Mouse (Mus musculus) G1E-ER4 (cell line): ENCODE results near the gene Igfbp4. TPM values are rescaled to one million over a fixed set of nuclear protein-coding genes. Genes with fewer than 3 reads are reported as not detected.

Experiments used
- GATA1 ChIP-seq: IDR thresholded peaks from one replicate; pipeline ENCODE4 v1.8.0; 2012; ENCODE audit warnings: low read length, inconsistent platforms
- polyA plus RNA-seq: library from polyadenylated mRNA; stranded (reverse); fragments of >175 nt; gene quantifications from 2 replicates; pipeline ENCODE4 v1.2.3, GENCODE M21; 2012

The Igfbp4 gene
- polyA plus RNA-seq, 1 experiment, result not detected

DNA sequence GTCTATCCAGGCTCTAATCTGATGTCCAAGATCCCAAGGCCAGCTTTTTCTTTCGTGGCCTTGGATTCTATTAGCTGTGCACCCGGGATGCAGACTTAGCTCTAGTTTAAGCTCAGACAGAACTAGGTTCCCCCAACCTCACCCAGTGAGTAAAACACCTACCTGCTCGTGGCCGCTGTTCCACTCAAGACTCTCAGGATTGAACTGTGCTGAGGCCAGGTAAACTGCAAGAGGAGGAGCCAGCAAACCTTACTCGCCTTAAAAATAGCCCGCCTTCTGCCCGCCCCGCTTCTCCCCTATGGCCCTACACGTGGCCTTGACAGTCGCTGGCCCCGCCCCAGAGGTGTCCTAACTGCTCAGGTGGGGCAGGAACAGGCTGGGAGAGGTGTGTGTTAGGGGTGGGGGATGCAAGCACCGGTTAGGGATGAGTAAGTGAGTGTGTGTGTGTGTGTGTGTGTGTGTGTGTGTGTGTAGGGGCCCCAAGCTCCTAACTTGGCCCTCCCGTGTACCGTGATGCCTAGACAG lies 48.1 kb downstream of the Igfbp4 start, which contains the start of gene Tns4:
Gene Tns4 (minus strand): TSS at position 230 of the 525 bp plus-strand sequence.
- no peak for TF ChIP-seq GATA1

DNA sequence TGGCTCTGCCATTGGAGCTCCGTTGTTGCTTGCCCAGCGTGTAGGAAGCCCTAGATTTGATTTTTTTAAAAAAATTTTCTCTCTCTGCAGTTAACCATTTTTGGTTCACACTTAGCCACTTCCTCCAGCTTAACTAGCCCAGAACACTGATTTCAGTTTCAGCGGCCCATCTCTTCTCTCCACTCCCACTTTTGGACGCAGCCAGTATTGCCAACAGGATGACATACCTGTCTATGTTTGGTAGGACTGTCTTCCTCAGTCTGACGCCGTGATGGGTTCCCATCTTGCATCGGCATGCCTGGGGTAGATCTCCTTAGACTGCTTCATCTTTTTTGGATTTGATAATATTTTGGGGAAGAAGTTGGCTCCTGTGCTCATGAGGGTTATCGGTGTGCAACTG lies 49.3 kb downstream of the Igfbp4 start:
- no peak for TF ChIP-seq GATA1

DNA sequence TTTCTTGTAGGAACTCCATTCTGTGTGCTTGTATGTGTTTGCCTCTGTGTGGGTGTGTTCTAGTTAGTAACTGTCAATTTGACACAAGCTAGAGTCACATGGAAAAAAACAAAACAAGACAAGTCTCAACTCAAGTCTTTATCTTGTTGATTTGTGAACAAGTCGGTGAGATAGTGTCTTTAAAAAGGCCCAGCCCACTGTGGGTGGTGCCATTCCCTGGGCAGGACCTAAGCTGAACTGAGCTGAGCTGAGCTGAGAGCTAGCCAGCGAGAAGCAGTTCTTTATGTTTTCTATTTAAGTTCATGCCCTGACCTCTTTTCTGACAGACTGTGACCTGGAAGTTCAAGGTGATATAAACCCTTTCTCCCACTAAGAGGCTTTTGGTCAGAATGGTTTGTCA lies 50.6 kb downstream of the Igfbp4 start:
- TF ChIP-seq GATA1, result no peak

DNA sequence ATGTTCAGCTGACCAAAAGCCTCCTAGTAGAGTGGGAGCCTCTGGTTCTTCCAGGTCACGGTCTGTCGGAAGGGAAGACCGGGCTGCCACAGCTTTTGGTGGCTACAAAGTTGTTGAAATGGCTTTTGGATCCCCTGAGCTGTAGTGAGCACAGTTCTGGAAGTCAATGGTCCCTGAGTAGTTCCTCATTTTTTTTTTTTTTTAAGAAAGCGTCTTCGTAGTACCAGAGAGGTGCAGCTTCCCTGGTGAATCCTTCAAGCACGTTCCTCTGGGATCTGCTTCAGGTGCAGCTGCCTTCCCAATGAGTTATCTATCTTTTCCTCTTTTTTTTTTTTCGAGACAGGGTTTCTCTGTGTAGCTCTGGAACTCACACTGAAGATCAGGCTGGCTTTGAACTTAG lies 52.7 kb downstream of the Igfbp4 start:
- TF ChIP-seq GATA1, result no peak

DNA sequence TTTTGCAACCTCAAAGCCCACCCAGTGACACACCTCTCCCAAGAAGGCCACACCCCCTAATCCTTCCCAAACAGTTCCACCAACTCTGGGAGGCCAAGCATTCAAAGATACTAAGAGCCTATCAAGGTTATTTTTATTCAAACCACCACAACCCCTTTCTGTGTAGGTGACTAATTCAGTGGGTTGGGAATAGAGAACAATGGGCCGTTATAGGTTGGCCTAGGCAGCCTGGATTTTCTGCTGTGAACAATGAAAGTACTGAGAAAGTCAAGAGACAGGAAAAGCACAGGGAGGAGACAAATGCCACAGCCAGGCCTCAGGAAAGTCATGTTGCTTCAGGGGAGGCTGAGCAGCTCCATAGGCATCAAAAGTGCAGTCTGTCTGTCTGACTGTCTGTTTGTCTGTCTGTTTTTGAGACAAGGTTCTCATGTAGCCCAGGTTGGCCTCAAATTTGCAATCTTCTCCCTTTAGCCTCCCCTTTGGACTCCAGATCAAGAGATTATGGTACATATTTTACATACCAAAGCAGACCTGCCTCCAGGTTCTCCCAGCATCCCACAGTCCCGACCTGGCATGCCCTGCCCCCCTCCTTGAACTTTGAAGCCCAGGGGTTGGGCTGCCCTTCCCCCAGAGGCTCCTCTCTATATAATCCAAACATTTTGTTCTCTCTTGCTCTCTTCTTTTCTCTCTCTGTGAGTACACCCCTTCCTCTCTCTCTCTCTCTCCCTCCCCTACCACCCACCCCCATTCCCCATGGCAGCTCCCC lies 54.0 kb downstream of the Igfbp4 start:
- no peak for TF ChIP-seq GATA1

DNA sequence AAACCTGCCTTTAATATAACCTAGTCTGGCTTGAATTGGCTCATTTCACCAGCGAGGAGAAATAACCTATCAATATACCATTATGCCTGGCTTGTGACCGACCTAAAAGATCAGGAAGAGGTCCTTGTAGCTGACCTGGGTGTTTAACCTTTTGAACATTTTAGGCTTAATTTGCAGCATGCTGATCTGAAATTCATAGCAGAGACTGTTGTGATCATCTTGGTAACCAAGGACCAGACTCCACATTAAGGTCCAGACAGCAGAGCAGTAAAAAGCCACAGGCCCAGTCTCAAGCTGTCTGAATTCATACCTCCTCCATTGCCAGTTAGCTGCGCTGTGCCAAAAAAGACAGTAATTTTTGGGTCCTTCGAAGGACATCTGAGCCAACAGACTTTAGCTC lies 54.7 kb downstream of the Igfbp4 start:
- TF ChIP-seq GATA1, result no peak

DNA sequence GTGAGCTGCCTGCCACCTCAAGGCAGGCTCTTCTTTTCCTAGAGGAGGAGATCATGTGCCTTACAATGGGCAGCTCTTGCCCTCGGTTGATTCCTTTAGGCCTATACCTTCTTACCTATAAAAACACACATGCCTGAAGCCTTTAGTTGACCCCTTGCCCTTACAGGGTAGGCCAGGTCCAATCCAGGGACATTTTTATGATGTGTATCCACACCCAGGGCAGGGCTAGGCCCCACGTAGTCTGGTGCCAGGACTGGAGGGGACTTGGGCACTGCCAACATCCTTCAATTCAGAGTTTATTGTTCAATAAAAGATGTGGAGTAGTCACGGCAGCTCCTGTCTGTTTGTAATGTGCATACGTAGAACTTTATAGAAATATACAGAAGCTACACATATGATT lies 55.4 kb downstream of the Igfbp4 start:
- TF ChIP-seq GATA1, result no peak

DNA sequence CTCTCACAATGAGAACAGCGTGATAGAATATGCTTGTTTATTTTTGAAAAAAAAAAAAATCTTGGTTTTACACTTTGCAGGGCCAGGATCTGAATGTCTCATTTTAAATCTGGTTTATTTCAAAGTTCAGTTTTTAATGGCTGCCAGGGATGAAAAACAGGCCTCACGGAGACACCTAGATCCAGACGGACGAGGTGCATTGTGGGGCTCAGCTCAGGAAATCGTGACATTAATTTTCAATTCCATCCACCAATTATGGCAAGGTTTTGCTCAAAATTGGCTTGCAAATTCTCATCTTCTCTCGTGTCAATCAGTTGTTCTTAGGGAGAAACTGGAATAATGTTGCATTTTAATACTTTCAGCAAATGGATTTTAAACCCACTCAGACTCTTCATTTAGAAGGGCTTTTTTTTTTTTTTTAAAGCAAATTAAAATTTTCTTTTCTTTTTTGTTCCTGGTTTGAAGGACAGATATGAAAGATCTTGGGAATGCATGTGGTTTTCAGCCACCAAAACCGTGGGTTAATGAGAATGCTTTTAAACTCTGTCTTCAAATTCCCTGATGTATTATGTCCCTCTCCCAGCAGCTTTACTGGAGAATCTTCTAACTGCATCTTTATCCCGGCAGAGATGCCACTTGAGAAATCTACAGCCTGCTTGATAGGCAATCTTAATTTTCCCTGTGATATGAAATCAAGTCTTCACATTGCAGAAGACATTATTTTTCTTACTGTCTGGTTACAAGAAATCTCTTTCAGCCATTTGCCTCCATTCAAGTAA lies 56.1 kb downstream of the Igfbp4 start:
- no peak for TF ChIP-seq GATA1

DNA sequence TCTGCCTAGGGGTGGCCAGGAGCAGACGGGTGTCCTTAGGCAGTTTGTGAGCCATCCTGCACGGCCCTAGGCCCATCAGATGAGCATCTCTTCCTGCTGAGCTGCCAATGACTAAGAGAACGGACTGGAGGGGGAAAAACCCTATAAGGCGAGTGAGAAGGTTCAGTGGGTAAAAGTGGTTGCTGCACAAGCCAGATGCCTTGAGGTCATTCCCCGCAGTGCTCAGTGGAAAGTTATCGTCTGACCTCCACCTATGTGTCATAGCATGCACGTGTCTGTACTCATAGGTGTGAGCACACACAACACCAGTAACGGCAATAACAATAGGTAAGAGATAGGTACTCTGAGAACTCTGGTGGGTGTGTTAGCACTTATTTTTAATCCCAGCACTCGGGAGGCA lies 57.9 kb downstream of the Igfbp4 start:
- TF ChIP-seq GATA1, result no peak

DNA sequence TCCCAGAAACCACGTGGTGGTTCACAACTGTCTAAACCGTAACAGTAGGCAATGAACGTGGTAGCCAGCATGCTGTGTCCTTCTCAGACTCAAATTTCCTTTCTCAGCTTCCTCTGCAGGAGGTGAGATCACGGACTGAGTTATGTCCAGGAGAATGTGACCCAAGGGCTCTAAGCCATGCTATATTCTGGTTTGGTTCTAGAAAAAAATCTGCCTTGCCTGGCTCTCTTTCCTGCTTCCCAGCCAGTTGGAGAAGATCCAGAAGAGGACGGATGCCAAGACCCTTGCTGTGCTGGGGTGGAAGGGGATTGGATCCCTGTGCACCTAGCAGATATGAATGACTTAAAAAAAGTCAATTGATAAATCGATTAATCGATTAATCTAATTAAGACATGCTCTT lies 58.5 kb downstream of the Igfbp4 start:
- no peak for TF ChIP-seq GATA1

DNA sequence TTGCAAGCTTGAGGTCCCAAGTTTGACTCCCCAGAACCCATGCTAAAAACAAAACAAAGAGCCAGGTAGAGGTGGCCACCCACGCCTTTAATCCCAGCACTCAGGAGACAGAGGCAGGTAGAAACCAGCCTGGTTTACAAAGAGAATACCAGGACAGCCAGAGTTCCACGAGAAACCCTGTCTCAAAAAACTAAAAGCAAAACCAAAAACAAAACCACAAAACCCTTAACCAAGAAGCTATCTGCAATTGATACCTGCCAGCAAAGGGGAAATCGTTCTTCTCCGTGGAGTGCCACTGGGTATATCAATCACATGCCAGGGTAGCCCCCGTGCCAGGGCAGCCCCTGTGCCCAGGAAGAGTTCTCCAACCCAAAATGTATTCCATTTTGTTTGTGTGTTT lies 59.2 kb downstream of the Igfbp4 start:
- no peak for TF ChIP-seq GATA1

DNA sequence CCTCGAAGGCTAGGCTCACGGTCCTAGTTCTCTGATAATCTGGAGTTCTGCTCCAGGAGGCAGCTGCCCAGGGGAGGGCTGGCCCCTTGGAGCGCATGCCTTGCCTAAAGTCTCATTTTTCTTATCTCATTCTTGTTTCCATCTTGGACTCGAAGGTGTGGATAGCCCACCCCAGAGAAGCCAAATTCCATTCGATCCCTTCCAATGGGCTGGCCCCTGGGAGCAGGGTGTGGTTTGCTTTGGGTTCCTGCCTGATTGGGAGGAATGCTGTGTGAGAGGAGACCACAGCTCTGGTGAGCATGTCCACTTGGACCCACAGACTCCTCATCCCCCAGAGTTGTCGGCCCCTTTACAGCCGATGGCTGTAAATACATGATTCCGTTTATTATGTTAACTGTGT lies 60.6 kb downstream of the Igfbp4 start:
- no peak for TF ChIP-seq GATA1

DNA sequence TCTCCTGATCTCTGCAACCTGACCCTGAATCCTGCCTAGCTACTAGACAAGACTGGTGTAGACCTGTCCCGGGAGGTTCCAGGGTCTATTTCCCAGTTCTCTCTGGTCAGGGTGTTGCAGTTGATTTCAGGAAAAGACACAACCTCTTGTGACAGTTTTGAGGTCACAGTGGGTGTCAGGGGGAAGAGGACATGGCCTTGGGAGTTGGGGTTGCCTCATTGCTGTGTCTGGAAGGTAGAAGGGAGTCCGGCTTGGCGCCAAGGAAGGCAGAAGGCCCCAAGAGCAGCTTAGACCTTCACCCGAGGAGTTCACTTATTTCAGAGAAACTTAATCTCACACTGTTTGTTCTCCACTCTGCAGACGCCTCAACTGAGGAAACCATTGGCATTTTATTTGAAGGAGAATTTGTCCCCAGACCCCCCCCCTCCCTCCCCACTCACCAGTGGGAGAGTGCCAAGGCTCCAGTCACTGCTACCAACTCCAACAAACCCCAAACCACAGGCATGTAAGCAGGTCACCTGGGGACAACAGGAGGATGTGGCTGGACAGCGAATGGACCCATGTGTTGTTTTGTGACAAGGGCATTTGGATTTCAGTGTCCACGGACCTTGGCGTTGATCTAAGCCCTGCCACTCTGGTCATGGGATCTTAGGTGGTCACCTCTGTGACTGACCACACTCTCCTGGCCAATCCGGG lies 61.7 kb downstream of the Igfbp4 start:
- no peak for TF ChIP-seq GATA1

Other genes with a start within 250 kb of the Igfbp4 start
- 42.1 and 53.0 TPM in 2 replicates for gene Msl1, start 245.7 kb upstream of the Igfbp4 start, polyA plus RNA-seq
- 42.8 and 43.0 TPM in 2 replicates for gene Casc3, start 236.3 kb upstream of the Igfbp4 start, polyA plus RNA-seq
- 0.12 and 0.19 TPM in 2 replicates for gene Rapgefl1, start 204.5 kb upstream of the Igfbp4 start, polyA plus RNA-seq
- 13.8 and 16.1 TPM in 2 replicates for gene Wipf2, start 177.6 kb upstream of the Igfbp4 start, polyA plus RNA-seq
- gene Cdc6, start 133.4 kb upstream of the Igfbp4 start, polyA plus RNA-seq, result 1.9 and 2.4 TPM in 2 replicates
- gene Rara, start 113.4 kb upstream of the Igfbp4 start, polyA plus RNA-seq, result 24.9 and 26.9 TPM in 2 replicates
- not detected in 2 replicates for gene Gjd3, start 58.2 kb upstream of the Igfbp4 start, polyA plus RNA-seq
- 15.1 and 74.1 TPM in 2 replicates for gene Top2a, start 17.1 kb upstream of the Igfbp4 start, polyA plus RNA-seq
- gene Tns4, start 48.1 kb downstream of the Igfbp4 start, polyA plus RNA-seq, result not detected in 2 replicates
- not detected in 2 replicates for gene Ccr7, start 113.8 kb downstream of the Igfbp4 start, polyA plus RNA-seq
- gene Smarce1, start 189.8 kb downstream of the Igfbp4 start, polyA plus RNA-seq, result 478 and 523 TPM in 2 replicates
- gene Krt222, start 202.8 kb downstream of the Igfbp4 start, polyA plus RNA-seq, result not detected in 2 replicates
- not detected in 2 replicates for gene Krt24, start 244.0 kb downstream of the Igfbp4 start, polyA plus RNA-seq